Mouse (Mus musculus): ENCODE measurements around the gene Clic3.

DNA sequence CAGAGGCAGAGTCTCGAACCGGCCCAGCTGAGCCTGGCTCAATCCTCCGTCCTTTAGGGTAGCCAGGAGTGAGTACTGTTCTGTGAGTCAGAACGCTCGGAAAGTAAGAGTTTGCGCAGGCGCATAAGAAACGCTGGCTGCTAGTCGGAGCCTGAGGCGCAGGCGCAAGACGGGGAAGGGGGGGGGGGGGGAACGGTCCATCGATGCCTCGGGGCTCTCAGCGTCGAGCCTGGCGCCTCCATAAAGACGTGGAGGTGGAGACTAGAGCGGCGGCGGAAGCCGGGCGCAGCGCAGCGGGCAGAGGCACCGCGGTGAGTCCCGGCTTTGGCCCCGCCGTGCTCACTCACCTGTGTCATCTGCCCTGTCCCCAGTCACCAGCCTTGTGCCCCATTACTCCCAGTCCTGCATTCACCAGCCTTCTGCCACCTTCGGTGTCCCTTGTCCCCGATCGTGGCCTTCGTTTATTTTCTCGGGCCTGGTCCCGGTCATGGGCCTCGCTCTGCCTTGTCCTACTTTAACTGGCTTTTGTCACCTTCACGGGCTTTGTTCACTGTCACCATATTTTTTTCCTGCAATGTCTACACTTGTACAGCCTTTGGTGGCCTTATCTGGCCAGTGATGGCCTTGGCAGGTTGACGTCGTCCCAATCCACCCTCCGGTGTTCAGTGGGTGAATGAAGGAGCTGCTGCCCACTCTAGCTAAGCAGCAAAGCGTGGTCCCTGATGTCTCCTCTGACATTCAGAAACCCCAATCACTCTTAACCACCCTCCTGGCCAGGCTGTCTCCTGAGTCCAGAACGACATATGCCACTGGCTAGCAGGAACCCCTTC, 44.2 kb downstream of the Clic3 start, which contains the start of gene Fbxw5:
- TF ChIP-seq CTCF (IDR thresholded peaks at IDR 0.05; ENCODE audit: low read depth) (no peak), EP300 (optimal IDR thresholded peaks at IDR 0.05) (no peak)

Data from stomach, postnatal 0 days (tissue).